9 mouse cellular contexts compared by ENCODE assay signal in genomic region chr13:13393228-13394095, GRCm38 (mm10). TPM values are rescaled to one million over a fixed set of nuclear protein-coding genes. Genes with fewer than 3 reads are reported as not detected.
DNase-seq lines count a peak whose midpoint lies in the region; ATAC-seq lines count a peak whose summit lies in the region.
"Not testable (repeated sequence)": the region's sequence is repeated elsewhere in the genome, so short reads cannot be mapped to it uniquely, and the experiment has no call there.
"Had no signal": no experiment of that assay in that cellular context is flagged by ENCODE, and none has a peak within 500 bp of the region (broad histone marks: within the 10 kb centered on the region; RNA-seq: fewer than 3 reads in every experiment).

Gene Gpr137b, minus strand, starts transcription at chr13:13394014.

- under 1% methylated on average over 54 of the region's 78 CpGs for WGBS in forebrain, embryonic 14.5 days
- WGBS in heart, embryonic 15.5 days = 0% methylated on average over 47 of the region's 78 CpGs
- WGBS in kidney, embryonic 16.5 days = 0% methylated on average over 35 of the region's 78 CpGs
- WGBS in limb, embryonic 13.5 days = under 1% methylated on average over 30 of the region's 78 CpGs
- WGBS in midbrain, embryonic 11.5 days = 0% methylated on average over 45 of the region's 78 CpGs

- peak within 1 kb of the TSS; percentile 52; the same call in 1 of the 2 replicates for H3K9ac ChIP-seq in forebrain, embryonic 14.5 days (ENCODE audit: low read length)
- 0 out of 2 replicates have a peak within 1 kb of the TSS, but pooled peaks have one; percentile 41 for H3K9ac ChIP-seq in heart, embryonic 15.5 days
- H3K9ac ChIP-seq in kidney, embryonic 16.5 days (replicated peaks; ENCODE audit: low read length) = 0 out of 2 replicates have a peak within 1 kb of the TSS, but pooled peaks have one; percentile 48
- 0 out of 2 replicates have a peak within 1 kb of the TSS, but pooled peaks have one; percentile 45 for H3K9ac ChIP-seq in limb, embryonic 13.5 days
- H3K9ac ChIP-seq in midbrain, embryonic 11.5 days (ENCODE audit: low read length) = peak within 1 kb of the TSS; percentile 47; the same call in 1 of the 2 replicates

- peak within 1 kb of the TSS; percentile 32 for H3K4me3 ChIP-seq in forebrain, embryonic 14.5 days (ENCODE audit: low read depth, low read length)
- peak within 1 kb of the TSS; percentile 51 for H3K4me3 ChIP-seq in heart, embryonic 15.5 days
- H3K4me3 ChIP-seq in kidney, embryonic 16.5 days (ENCODE audit: low read length) = peak within 1 kb of the TSS; percentile 46
- peak within 1 kb of the TSS; percentile 44 for H3K4me3 ChIP-seq in limb, embryonic 13.5 days
- peak within 1 kb of the TSS; percentile 36 for H3K4me3 ChIP-seq in midbrain, embryonic 11.5 days (ENCODE audit: low read depth, low read length)

- not testable (repeated sequence) for H3K4me1 ChIP-seq in forebrain, embryonic 14.5 days (ENCODE audit: control insufficient read depth, insufficient read depth, low read length); heart, embryonic 15.5 days (replicated peaks); kidney, embryonic 16.5 days (ENCODE audit: insufficient read depth, low read length); limb, embryonic 13.5 days; midbrain, embryonic 11.5 days (ENCODE audit: control insufficient read depth, insufficient read depth, low read length)

- ATAC-seq in CD4-positive, CD25-positive, alpha-beta regulatory T cell, adult 4 months = peak; percentile 76
- peak; percentile 77 for ATAC-seq in cerebellum, adult (ENCODE audit: insufficient number of reproducible peaks, low FRiP score, low TSS enrichment)
- peak; percentile 93 for ATAC-seq in forebrain, embryonic 14.5 days
- ATAC-seq in heart, embryonic 15.5 days (replicated peaks; ENCODE audit: insufficient number of reproducible peaks, insufficient read depth, low FRiP score, low read depth) = peak; percentile 84
- peak; percentile 91 for ATAC-seq in kidney, embryonic 16.5 days (ENCODE audit: low FRiP score, low TSS enrichment)
- ATAC-seq in limb, embryonic 13.5 days (ENCODE audit: low FRiP score, low read depth) = peak; percentile 90
- ATAC-seq in midbrain, embryonic 11.5 days (ENCODE audit: low FRiP score) = peak; percentile 89

- not testable (repeated sequence) for H3K36me3 ChIP-seq in forebrain, embryonic 14.5 days (ENCODE audit: control insufficient read depth, insufficient read depth, low read length); heart, embryonic 15.5 days; kidney, embryonic 16.5 days (ENCODE audit: insufficient read depth, low read length); limb, embryonic 13.5 days; midbrain, embryonic 11.5 days (ENCODE audit: control insufficient read depth, insufficient read depth, low read length)

- H3K27me3 ChIP-seq in forebrain, embryonic 14.5 days (replicated peaks; ENCODE audit: control insufficient read depth, insufficient read depth, low read length); heart, embryonic 15.5 days; kidney, embryonic 16.5 days (ENCODE audit: insufficient read depth, low read length); limb, embryonic 13.5 days; midbrain, embryonic 11.5 days (ENCODE audit: control insufficient read depth, insufficient read depth, low read length): not testable (repeated sequence)

- H3K4me2 ChIP-seq in forebrain, embryonic 14.5 days (ENCODE audit: low read length) = peak within 1 kb of the TSS; percentile 43
- peak within 1 kb of the TSS; percentile 72 for H3K4me2 ChIP-seq in heart, embryonic 15.5 days
- peak within 1 kb of the TSS; percentile 53 for H3K4me2 ChIP-seq in kidney, embryonic 16.5 days (replicated peaks; ENCODE audit: low read depth, low read length)
- peak within 1 kb of the TSS; percentile 62 for H3K4me2 ChIP-seq in limb, embryonic 13.5 days (replicated peaks)
- peak within 1 kb of the TSS; percentile 43 for H3K4me2 ChIP-seq in midbrain, embryonic 11.5 days

- H3K9me3 ChIP-seq in forebrain, embryonic 14.5 days (replicated peaks; ENCODE audit: control insufficient read depth, low read length); heart, embryonic 15.5 days (replicated peaks); kidney, embryonic 16.5 days (ENCODE audit: low read length); limb, embryonic 13.5 days; midbrain, embryonic 11.5 days (ENCODE audit: control insufficient read depth, low read length): not testable (repeated sequence)

- peak; percentile 70 for DNase-seq in forebrain, embryonic 14.5 days (ENCODE audit: low spot score)
- DNase-seq in midbrain, embryonic 11.5 days (ENCODE audit: low spot score, missing footprints) = peak; percentile 93
- peak; percentile 40 for DNase-seq in right cerebral cortex, postnatal 4 days

- not testable (repeated sequence) for H3K27ac ChIP-seq in forebrain, embryonic 14.5 days (ENCODE audit: low read depth, low read length); heart, embryonic 15.5 days; kidney, embryonic 16.5 days (ENCODE audit: low read length); limb, embryonic 13.5 days; midbrain, embryonic 11.5 days (ENCODE audit: low read depth, low read length)

RNA-seq across cellular contexts. Expression of gene Gpr137b, which starts in this region (rescaled TPM):
- polyA plus RNA-seq in CD4-positive, CD25-positive, alpha-beta regulatory T cell, adult 4 months (2017; shearing (Covaris generic)) = 1 to 10 TPM; 1.0 TPM
- 21.4 and 24.0 TPM in 2 replicates for polyA plus RNA-seq in forebrain, embryonic 14.5 days (2014; fragmentation: Nextera tagmentation; extraction: Ambion mirVana)
- 18.3 TPM in 2 replicates for polyA plus RNA-seq in heart, embryonic 15.5 days (2015; fragmentation: Nextera tagmentation; extraction: Ambion mirVana)
- polyA plus RNA-seq in kidney, embryonic 16.5 days (2015; fragmentation: Nextera tagmentation; extraction: Ambion mirVana) = 27.1 and 29.2 TPM in 2 replicates
- polyA plus RNA-seq in limb, embryonic 13.5 days (2015; fragmentation: Nextera tagmentation; extraction: Ambion mirVana) = 10.6 and 10.8 TPM in 2 replicates
- polyA plus RNA-seq in midbrain, embryonic 11.5 days (2014; fragmentation: Nextera tagmentation; extraction: Ambion mirVana) = 25.4 and 25.6 TPM in 2 replicates
- polyA plus RNA-seq: G1E had no signal

Comparison
In these comparisons a context has a peak if more than half of its experiments do, and no peak if none do; other contexts are left out.
1. DNase-seq: peak in every context shown above with its lines; median percentile 93 in midbrain, embryonic 11.5 days; 70 in forebrain, embryonic 14.5 days; 40 in right cerebral cortex, postnatal 4 days.